Mouse (Mus musculus) forebrain, embryonic 14.5 days (tissue): ENCODE results near the gene Celf2. TPM values are rescaled to one million over a fixed set of nuclear protein-coding genes. Genes with fewer than 3 reads are reported as not detected.

Experiments used
- ATAC-seq: fragments of 200-750 bp; cut with Nextera tagmentation; 2 replicates; pipeline ENCODE4 v1.8.0; 2017; ENCODE audit warnings: mild to moderate bottlenecking, moderate library complexity
- DNase-seq: peaks from one replicate; pipeline ENCODE4 v3.0.0-alpha.2; 2015; ENCODE audit warnings: low spot score
- H3K27ac ChIP-seq: fragments of 300-500 bp; sonication (generic); 2 replicates; pipeline ENCODE4 v1.5.1; 2014; ENCODE audit warnings: low read depth, mild to moderate bottlenecking, control low read depth, low read length, moderate library complexity
- H3K27me3 ChIP-seq: fragments of 300-500 bp; sonication (generic); replicated peaks from 2 replicates; pipeline ENCODE4 v1.6.1; 2014; ENCODE audit warnings: low read length, control low read depth, mixed read lengths; ENCODE audit not compliant: control insufficient read depth, insufficient read depth
- H3K36me3 ChIP-seq: fragments of 300-500 bp; sonication (generic); 2 replicates; pipeline ENCODE4 v1.6.1; 2014; ENCODE audit warnings: low read length, control low read depth; ENCODE audit not compliant: control insufficient read depth, insufficient read depth
- H3K4me1 ChIP-seq: fragments of 300-500 bp; sonication (generic); 2 replicates; pipeline ENCODE4 v1.6.1; 2014; ENCODE audit warnings: antibody characterized with exemption, low read length, control low read depth; ENCODE audit not compliant: control insufficient read depth, insufficient read depth
- H3K4me2 ChIP-seq: fragments of 300-500 bp; sonication (generic); 2 replicates; pipeline ENCODE4 v1.6.1; 2014; ENCODE audit warnings: mild to moderate bottlenecking, control low read depth, low read length
- H3K4me3 ChIP-seq: fragments of 300-500 bp; sonication (generic); 2 replicates; pipeline ENCODE4 v1.5.1; 2014; ENCODE audit warnings: low read depth, low read length, control low read depth
- H3K9ac ChIP-seq: fragments of 300-500 bp; sonication (generic); 2 replicates; pipeline ENCODE4 v1.6.1; 2014; ENCODE audit warnings: mild to moderate bottlenecking, low read length, control low read depth, moderate library complexity
- H3K9me3 ChIP-seq: fragments of 300-500 bp; sonication (generic); replicated peaks from 2 replicates; pipeline ENCODE4 v1.6.1; 2016; ENCODE audit warnings: low read length, control low read depth, mixed read lengths; ENCODE audit not compliant: control insufficient read depth
- WGBS: fragments of 180-500 bp; shearing (Covaris S2); extraction: QIAGEN DNeasy Blood & Tissue Kit; methylation state at CpG from one replicate; pipeline ENCODE4 v1.1.7; 2014; 5-methylcytosine and 5-hydroxymethylcytosine counted together
- polyA plus RNA-seq: library from polyadenylated mRNA; unstranded; fragments of >200 nt; fragmentation: Nextera tagmentation; extraction: Ambion mirVana; gene quantifications from 2 replicates; pipeline ENCODE4 v1.2.1, GENCODE M21; 2014

Celf2 gene
- polyA plus RNA-seq, 1 experiment from 2014 or later: 198 TPM

GRCm38 (mm10) chr2:7223538-7223937 lies 285.8 kb downstream of the Celf2 start:
- H3K9me3 ChIP-seq: no peaks in the 10 kb centered on the region
- no peak overlapping the region for H3K27ac ChIP-seq
- no peaks in the 10 kb centered on the region for H3K36me3 ChIP-seq
- ATAC-seq (no peak), DNase-seq (no peak)
- no peaks in the 10 kb centered on the region for H3K27me3 ChIP-seq
- WGBS: 53% methylated on average over 2 of the region's 2 CpGs
- H3K4me1 ChIP-seq: no peaks in the 10 kb centered on the region
- no peak overlapping the region for H3K4me3 ChIP-seq
- H3K4me2 ChIP-seq: no peak overlapping the region
- no peak overlapping the region for H3K9ac ChIP-seq

GRCm38 (mm10) chr2:7222886-7223285 lies 286.5 kb downstream of the Celf2 start:
- no peak overlapping the region for H3K9ac ChIP-seq
- 85% methylated on average over 6 of the region's 6 CpGs for WGBS
- no peak overlapping the region for H3K4me3 ChIP-seq
- ATAC-seq (no peak), DNase-seq (no peak)
- no peaks in the 10 kb centered on the region for H3K27me3 ChIP-seq
- no peaks in the 10 kb centered on the region for H3K36me3 ChIP-seq
- no peak overlapping the region for H3K4me2 ChIP-seq
- H3K9me3 ChIP-seq: no peaks in the 10 kb centered on the region
- no peak overlapping the region for H3K27ac ChIP-seq
- no peaks in the 10 kb centered on the region for H3K4me1 ChIP-seq

DNA sequence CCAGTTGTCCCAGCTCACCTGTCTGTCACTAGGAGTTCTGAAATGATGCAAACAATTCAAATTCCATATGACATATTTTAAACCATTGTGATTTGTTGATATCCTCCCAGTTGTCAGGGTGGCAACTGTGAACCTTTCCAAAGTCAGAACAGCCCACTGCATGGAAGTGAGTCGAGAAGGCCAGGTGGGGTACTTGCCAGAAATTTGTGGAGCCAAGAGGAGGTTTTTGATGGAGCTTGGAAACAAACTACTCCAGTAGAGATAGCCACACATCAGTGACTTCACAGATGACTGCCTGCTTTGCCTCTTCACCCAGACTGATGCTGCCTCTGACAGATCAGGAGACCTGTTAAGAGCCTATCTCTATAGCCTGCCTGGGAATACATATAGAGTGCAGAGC lies 287.5 kb downstream of the Celf2 start:
- Histone ChIP-seq H3K36me3 (no peaks in the 10 kb centered on the region), H3K27ac (no peak overlapping the region), H3K4me2 (no peak overlapping the region), H3K9ac (no peak overlapping the region), H3K4me1 (no peaks in the 10 kb centered on the region), H3K9me3 (no peaks in the 10 kb centered on the region), H3K27me3 (no peaks in the 10 kb centered on the region), H3K4me3 (no peak overlapping the region)
- DNase-seq (no peak), ATAC-seq (no peak)
- WGBS: 81% methylated on average over 1 of the region's 1 CpGs

DNA sequence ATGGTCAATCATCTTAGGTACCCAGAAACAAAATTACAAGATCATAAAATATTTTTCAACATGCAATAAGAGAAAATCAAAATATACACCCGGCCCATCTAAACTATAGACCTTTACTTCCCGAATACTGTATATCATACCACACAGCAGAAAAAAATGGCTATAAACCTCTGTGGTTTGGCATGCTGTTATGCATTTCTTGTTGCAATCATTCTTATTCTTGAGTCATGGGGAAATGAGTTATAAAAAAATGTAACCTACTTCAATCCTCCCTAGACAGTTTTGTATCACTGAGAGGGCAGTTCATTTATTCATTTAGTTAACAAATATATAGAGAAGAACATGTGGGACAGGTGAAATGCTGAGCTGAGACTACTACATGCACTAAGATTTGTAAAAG lies 291.3 kb downstream of the Celf2 start:
- H3K27ac ChIP-seq: no peak overlapping the region
- H3K4me1 ChIP-seq: no peaks in the 10 kb centered on the region
- no peak overlapping the region for H3K9ac ChIP-seq
- ATAC-seq (no peak), DNase-seq (no peak)
- no peak overlapping the region for H3K4me2 ChIP-seq
- no peak overlapping the region for H3K4me3 ChIP-seq
- H3K27me3 ChIP-seq: no peaks in the 10 kb centered on the region
- no peaks in the 10 kb centered on the region for H3K36me3 ChIP-seq
- H3K9me3 ChIP-seq: 0 out of 2 replicates have a peak, but pooled peaks cover 4% of the 10 kb centered on the region
- WGBS: 91% methylated on average over 2 of the region's 2 CpGs

DNA sequence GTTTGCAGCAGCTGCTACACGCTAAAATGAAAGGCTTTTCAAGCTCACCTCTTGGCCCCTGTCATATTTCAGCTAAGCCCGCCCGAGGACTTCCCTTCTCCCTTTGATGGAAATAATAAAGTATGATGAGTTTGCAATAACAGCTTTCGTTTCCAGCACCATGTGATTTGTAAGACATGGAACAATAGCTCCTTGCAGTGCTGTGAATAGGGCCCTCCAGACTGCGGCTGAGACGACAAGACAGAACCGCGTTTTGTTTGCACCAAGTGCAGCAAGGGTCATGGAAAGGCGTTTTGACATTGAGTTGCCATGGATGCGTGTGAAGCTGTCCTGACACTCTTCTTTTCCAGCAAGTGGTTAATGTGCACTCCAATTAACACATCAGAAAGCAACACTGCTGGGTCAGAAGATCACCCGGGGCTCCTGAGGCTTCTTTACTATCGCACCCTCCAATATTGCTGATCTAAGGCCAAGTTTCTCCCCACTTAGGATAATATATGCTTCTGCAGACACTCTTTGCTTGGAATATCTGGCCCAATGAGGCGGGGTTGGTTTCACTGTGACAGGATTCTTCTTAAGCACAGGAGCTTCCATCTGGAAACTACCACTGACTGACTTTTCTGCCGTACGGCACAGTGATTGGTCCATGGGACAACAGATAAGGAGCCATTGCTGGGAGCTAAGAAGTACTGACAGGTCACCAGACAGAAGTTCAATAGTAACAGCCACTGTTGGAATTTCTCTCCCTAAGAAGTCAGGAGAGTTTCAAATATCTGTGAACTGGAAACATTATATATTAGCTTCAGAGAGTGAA lies 301.5 kb downstream of the Celf2 start:
- H3K9ac ChIP-seq: no peak overlapping the region
- peaks cover 5% of the 10 kb centered on the region for H3K4me1 ChIP-seq
- H3K27ac ChIP-seq: no peak overlapping the region
- H3K36me3 ChIP-seq: no peaks in the 10 kb centered on the region
- H3K27me3 ChIP-seq: no peaks in the 10 kb centered on the region
- peak; percentile 69 for DNase-seq
- WGBS: 56% methylated on average over 15 of the region's 15 CpGs
- H3K4me3 ChIP-seq: no peak overlapping the region
- no peak overlapping the region for H3K4me2 ChIP-seq
- ATAC-seq: peak; percentile 86; the same call in 1 of the 2 replicates
- no peaks in the 10 kb centered on the region for H3K9me3 ChIP-seq

- no peak overlapping the region for H3K4me3 ChIP-seq
- no peak for DNase-seq
- H3K27me3 ChIP-seq: no peaks in the 10 kb centered on the region
- no peak overlapping the region for H3K9ac ChIP-seq
- H3K36me3 ChIP-seq: no peaks in the 10 kb centered on the region
- 71% methylated on average over 2 of the region's 2 CpGs for WGBS
- H3K9me3 ChIP-seq: no peaks in the 10 kb centered on the region
- no peaks in the 10 kb centered on the region for H3K4me1 ChIP-seq
- H3K27ac ChIP-seq: no peak overlapping the region
- no peak overlapping the region for H3K4me2 ChIP-seq
- no peak for ATAC-seq
Measured at GRCm38 (mm10) chr2:7193413-7193812, 315.9 kb downstream of the Celf2 start.

DNA sequence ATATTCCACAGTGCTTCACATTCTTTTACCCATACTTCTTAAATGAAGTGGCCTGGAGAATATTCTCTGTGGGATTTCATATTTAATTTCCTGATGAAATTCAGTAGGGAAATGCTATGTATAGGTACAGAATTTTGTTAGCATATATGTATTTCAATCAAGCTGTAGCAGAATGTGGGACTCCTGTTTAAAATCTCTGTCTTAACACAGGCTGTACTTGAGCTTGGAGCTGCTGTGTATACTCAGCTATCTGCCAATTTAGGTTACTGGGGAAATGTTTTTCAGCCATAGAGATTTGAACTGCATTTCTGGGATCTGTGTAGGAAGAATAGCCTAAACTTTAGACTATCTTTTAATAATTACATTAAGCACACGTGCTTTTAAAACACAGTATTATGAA lies 330.2 kb downstream of the Celf2 start:
- ATAC-seq: no peak
- DNase-seq: no peak

GRCm38 (mm10) chr2:7173271-7174064 lies 335.9 kb downstream of the Celf2 start:
- no peaks in the 10 kb centered on the region for H3K9me3 ChIP-seq
- DNase-seq (peak; percentile 58), ATAC-seq (peak; percentile 52; the same call in 1 of the 2 replicates)
- no peaks in the 10 kb centered on the region for H3K27me3 ChIP-seq
- 69% methylated on average over 11 of the region's 11 CpGs for WGBS
- no peak overlapping the region for H3K4me3 ChIP-seq
- H3K4me1 ChIP-seq: no peaks in the 10 kb centered on the region
- H3K4me2 ChIP-seq: no peak overlapping the region
- peak overlapping the region; percentile 50; the same call in 1 of the 2 replicates for H3K27ac ChIP-seq
- no peaks in the 10 kb centered on the region for H3K36me3 ChIP-seq
- no peak overlapping the region for H3K9ac ChIP-seq

More for the DNA sequence above, 330.2 kb downstream of the Celf2 start:
- H3K27ac ChIP-seq: no peak overlapping the region
- no peaks in the 10 kb centered on the region for H3K4me1 ChIP-seq
- no peaks in the 10 kb centered on the region for H3K36me3 ChIP-seq
- no peak overlapping the region for H3K9ac ChIP-seq
- 68% methylated on average over 1 of the region's 1 CpGs for WGBS
- no peak overlapping the region for H3K4me2 ChIP-seq
- H3K4me3 ChIP-seq: no peak overlapping the region
- H3K9me3 ChIP-seq: no peaks in the 10 kb centered on the region
- no peaks in the 10 kb centered on the region for H3K27me3 ChIP-seq
